Mouse (Mus musculus) layer of hippocampus, adult 18-20 months (tissue): ENCODE data around the gene Xlr. TPM values are rescaled to one million over a fixed set of nuclear protein-coding genes. Genes with fewer than 3 reads are reported as not detected.
"Not testable (repeated sequence)": the region's sequence is repeated elsewhere in the genome, so short reads cannot be mapped to it uniquely, and the experiment has no call there.

Experiments used
- DNase-seq, 2 experiments: peaks; one replicate each; pipeline ENCODE4 v3.0.0; 2022; ENCODE audit warnings: low spot score in 2 of 2
- long read RNA-seq: library from polyadenylated mRNA; stranded (forward); transcript quantifications from one replicate; pipeline ENCODE4 v2.0.0, GENCODE M21; 2021
- total RNA-seq, 2 experiments: library from RNA; stranded (reverse); gene quantifications; 2 replicates each; pipeline ENCODE4 v1.2.3; 2021

Gene Xlr
- 1 to 10 TPM; 1.6 to 2.0 TPM for total RNA-seq
- long read RNA-seq, result 0 reads

GRCm38 (mm10) chrX:53797519-53797918 lies at the start of gene Xlr:
Gene Xlr, minus strand, starts transcription at chrX:53797706.
- not testable (repeated sequence) for DNase-seq

GRCm38 (mm10) chrX:53799074-53799473 lies 1.6 kb upstream of the Xlr start:
- peak in 1 of 2 experiments; percentile 6 for DNase-seq

- no peak for DNase-seq
Measured at GRCm38 (mm10) chrX:53776276-53776675, 21.2 kb downstream of the Xlr start, which contains the start of gene Zfp36l3. Gene Zfp36l3, minus strand, starts transcription at chrX:53776394.

GRCm38 (mm10) chrX:53757736-53758135 lies 39.8 kb downstream of the Xlr start, which contains the start of gene 1700013H16Rik:
Gene 1700013H16Rik, minus strand, starts transcription at chrX:53757831.
- no peak for DNase-seq

GRCm38 (mm10) chrX:53752851-53753250 lies 44.7 kb downstream of the Xlr start:
- no peak for DNase-seq

- no peak for DNase-seq
Measured at GRCm38 (mm10) chrX:53728967-53729366, 68.5 kb downstream of the Xlr start.

Other genes with a start within 250 kb of the Xlr start
- 100 to 1,000 TPM; 202 to 226 TPM for gene Rtl8c, start 189.7 kb downstream of the Xlr start, total RNA-seq
- not detected for gene Gm14597, start 188.7 kb downstream of the Xlr start, total RNA-seq
- 100 to 1,000 TPM; 208 to 284 TPM for gene Rtl8a, start 154.0 kb downstream of the Xlr start, total RNA-seq
- 100 to 1,000 TPM; 183 to 202 TPM for gene Rtl8b, start 127.3 kb downstream of the Xlr start, total RNA-seq
- under 1 TPM in 1 of 2 experiments, not detected in 1; 0.38 TPM for gene 4930502E18Rik, start 72.9 kb downstream of the Xlr start, total RNA-seq
- gene 1700013H16Rik, start 39.9 kb downstream of the Xlr start, total RNA-seq, result not detected
- gene Zfp36l3, start 21.3 kb downstream of the Xlr start, total RNA-seq, result not detected